Mouse (Mus musculus): Measurements from ENCODE around the gene Slc10a4. TPM values are rescaled to one million over a fixed set of nuclear protein-coding genes. Genes with fewer than 3 reads are reported as not detected.

Gene Slc10a4
- polyA plus RNA-seq, 2 experiments: 0.03 TPM; not detected in 1

DNA sequence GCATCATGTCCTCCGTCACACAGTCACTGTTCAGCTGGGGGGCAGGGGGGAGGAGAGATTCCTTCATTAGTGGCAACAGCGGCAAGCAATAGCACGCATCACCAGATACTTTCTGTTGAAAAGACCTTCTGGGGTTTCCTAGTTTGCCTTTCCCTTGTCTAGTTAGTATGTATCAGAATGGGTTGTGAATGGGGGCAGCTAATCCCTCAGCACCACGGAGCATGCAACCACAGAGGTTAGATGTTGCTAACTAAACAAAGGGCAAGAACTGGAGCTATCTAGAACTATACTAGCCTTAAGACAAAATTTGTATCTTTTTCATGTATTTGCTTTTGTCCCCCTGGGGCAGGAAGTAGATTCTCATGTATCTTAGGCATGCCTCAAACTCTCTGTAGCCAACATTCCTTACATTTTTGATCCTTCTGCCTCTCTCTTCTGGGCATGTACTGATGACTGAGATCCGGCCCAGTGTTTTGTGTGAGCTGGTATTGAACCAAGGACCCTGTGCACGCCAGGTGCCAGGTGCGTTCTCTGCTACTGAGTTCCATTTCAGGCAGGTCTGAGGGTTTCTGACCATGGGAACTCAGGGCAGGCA lies 41.1 kb downstream of the Slc10a4 start:
- H3K27ac ChIP-seq: no peak overlapping the region
- WGBS (ENCODE audit: insufficient replicate concordance): 84% methylated on average over 7 of the region's 7 CpGs
- no peak for ATAC-seq (ENCODE audit: insufficient read depth)
- H3K9me3 ChIP-seq (ENCODE audit: control insufficient read depth, low read length): no peaks in the 10 kb centered on the region
- TF ChIP-seq CTCF (IDR thresholded peaks at IDR 0.05; ENCODE audit: low read depth): no peak
- TF ChIP-seq EP300 (IDR thresholded peaks at IDR 0.05; ENCODE audit: low read depth): no peak
- no peak overlapping the region for H3K4me2 ChIP-seq (ENCODE audit: low read depth)
- H3K9ac ChIP-seq (replicated peaks): no peak overlapping the region
- H3K4me1 ChIP-seq (replicated peaks; ENCODE audit: control insufficient read depth in 2 of 2, insufficient read depth in 2 of 2, low read length in 1 of 2): no peaks in the 10 kb centered on the region
- peaks cover 78% of the 10 kb centered on the region for H3K36me3 ChIP-seq (replicated peaks; ENCODE audit: control insufficient read depth, insufficient read depth, low read depth)
- DNase-seq (ENCODE audit: low read depth in 3 of 3, low spot score in 3 of 3): no peak
- no peaks in the 10 kb centered on the region for H3K27me3 ChIP-seq (ENCODE audit: control insufficient read depth, insufficient read depth, low read length)
- H3K4me3 ChIP-seq (ENCODE audit: insufficient read depth in 1 of 2, low read depth in 2 of 2, low read length in 2 of 2): no peak overlapping the region

DNA sequence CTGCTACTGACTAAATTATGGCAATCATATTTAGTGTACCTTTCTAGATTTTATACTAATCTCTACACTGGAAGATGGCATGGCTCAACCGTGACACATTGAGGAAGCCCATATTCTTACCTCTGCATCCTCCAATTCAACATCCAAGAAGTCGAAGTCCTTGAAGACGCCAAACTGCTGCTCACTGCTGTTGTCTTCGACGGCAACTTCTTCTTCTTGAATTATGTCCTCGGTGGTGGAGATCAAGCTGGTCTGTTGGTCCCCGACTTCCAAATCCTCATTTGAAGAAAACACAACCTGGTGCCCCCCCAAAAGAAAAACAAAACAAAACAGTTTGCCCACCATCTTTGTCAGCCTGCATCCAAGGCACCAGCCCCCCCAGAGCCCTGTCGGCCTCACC lies 47.2 kb downstream of the Slc10a4 start:
- H3K4me3 ChIP-seq (ENCODE audit: insufficient read depth in 1 of 2, low read depth in 2 of 2, low read length in 2 of 2): no peak overlapping the region
- H3K27ac ChIP-seq: no peak overlapping the region
- H3K36me3 ChIP-seq (replicated peaks; ENCODE audit: control insufficient read depth, insufficient read depth, low read depth): peaks cover 81% of the 10 kb centered on the region
- no peak for DNase-seq (ENCODE audit: low read depth in 3 of 3, low spot score in 3 of 3)
- no peak overlapping the region for H3K9ac ChIP-seq (replicated peaks)
- no peaks in the 10 kb centered on the region for H3K9me3 ChIP-seq (ENCODE audit: control insufficient read depth, low read length)
- H3K27me3 ChIP-seq (ENCODE audit: control insufficient read depth, insufficient read depth, low read length): no peaks in the 10 kb centered on the region
- no peak for ATAC-seq (ENCODE audit: insufficient read depth)
- no peaks in the 10 kb centered on the region for H3K4me1 ChIP-seq (replicated peaks; ENCODE audit: control insufficient read depth in 2 of 2, insufficient read depth in 2 of 2, low read length in 1 of 2)
- no peak overlapping the region for H3K4me2 ChIP-seq (ENCODE audit: low read depth)
- no peak for TF ChIP-seq CTCF (IDR thresholded peaks at IDR 0.05; ENCODE audit: low read depth)
- TF ChIP-seq EP300 (IDR thresholded peaks at IDR 0.05; ENCODE audit: low read depth): no peak
- 87% methylated on average over 8 of the region's 8 CpGs for WGBS (ENCODE audit: insufficient replicate concordance)

DNA sequence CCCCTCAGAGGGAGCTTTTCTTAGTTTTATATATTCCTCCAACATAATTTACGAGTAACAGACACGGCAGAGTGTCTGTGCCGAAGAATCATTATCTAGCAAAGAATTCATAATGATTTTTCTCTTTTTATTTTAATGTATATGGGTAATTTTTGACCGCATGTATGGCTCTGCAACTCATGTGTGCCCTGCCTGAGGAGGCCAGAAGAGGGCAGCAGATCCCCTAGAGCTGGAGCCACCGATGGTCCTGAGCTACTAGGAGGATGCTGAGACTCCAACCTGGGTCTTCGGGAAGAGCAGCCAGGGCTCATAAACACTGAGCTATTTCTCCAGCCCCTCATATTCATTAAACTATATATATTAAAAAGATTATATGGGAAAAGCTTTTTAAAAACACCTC lies 49.8 kb downstream of the Slc10a4 start:
- H3K27ac ChIP-seq: no peak overlapping the region
- no peak for ATAC-seq (ENCODE audit: insufficient read depth)
- peak; percentile 72 for TF ChIP-seq CTCF (IDR thresholded peaks at IDR 0.05; ENCODE audit: low read depth)
- TF ChIP-seq EP300 (IDR thresholded peaks at IDR 0.05; ENCODE audit: low read depth): no peak
- H3K4me2 ChIP-seq (ENCODE audit: low read depth): no peak overlapping the region
- no peak for DNase-seq (ENCODE audit: low read depth in 3 of 3, low spot score in 3 of 3)
- 85% methylated on average over 6 of the region's 6 CpGs for WGBS (ENCODE audit: insufficient replicate concordance)
- no peaks in the 10 kb centered on the region for H3K9me3 ChIP-seq (ENCODE audit: control insufficient read depth, low read length)
- no peak overlapping the region for H3K4me3 ChIP-seq (ENCODE audit: insufficient read depth in 1 of 2, low read depth in 2 of 2, low read length in 2 of 2)
- no peaks in the 10 kb centered on the region for H3K4me1 ChIP-seq (replicated peaks; ENCODE audit: control insufficient read depth in 2 of 2, insufficient read depth in 2 of 2, low read length in 1 of 2)
- H3K9ac ChIP-seq (replicated peaks): no peak overlapping the region
- H3K27me3 ChIP-seq (ENCODE audit: control insufficient read depth, insufficient read depth, low read length): no peaks in the 10 kb centered on the region
- H3K36me3 ChIP-seq (replicated peaks; ENCODE audit: control insufficient read depth, insufficient read depth, low read depth): peaks cover 65% of the 10 kb centered on the region

DNA sequence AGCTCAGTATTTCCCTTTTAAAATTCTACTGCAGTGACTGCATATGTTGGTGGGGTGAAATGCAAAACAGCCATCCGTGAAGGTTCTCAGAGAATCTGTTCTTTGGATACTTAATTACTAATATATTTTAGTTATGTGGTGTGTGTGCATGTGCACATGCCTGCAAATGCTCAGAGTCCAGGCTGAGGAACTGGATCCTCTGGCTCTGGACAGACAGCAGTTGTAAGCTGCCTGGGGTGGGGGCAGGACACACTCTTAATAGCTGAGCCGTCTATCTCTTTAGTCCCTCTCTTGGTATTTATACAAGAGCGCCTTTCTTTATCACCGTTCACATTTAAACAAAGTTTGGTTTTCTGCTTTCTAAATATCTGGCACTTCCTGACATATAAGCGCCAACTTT lies 50.3 kb downstream of the Slc10a4 start:
- TF ChIP-seq CTCF (IDR thresholded peaks at IDR 0.05; ENCODE audit: low read depth) (no peak), EP300 (IDR thresholded peaks at IDR 0.05; ENCODE audit: low read depth) (no peak)
- 91% methylated on average over 5 of the region's 5 CpGs for WGBS (ENCODE audit: insufficient replicate concordance)
- Histone ChIP-seq H3K27ac (no peak overlapping the region), H3K27me3 (ENCODE audit: control insufficient read depth, insufficient read depth, low read length) (no peaks in the 10 kb centered on the region), H3K36me3 (replicated peaks; ENCODE audit: control insufficient read depth, insufficient read depth, low read depth) (peaks cover 60% of the 10 kb centered on the region), H3K4me3 (ENCODE audit: insufficient read depth in 1 of 2, low read depth in 2 of 2, low read length in 2 of 2) (no peak overlapping the region), H3K4me2 (ENCODE audit: low read depth) (no peak overlapping the region), H3K9ac (replicated peaks) (no peak overlapping the region), H3K4me1 (replicated peaks; ENCODE audit: control insufficient read depth in 2 of 2, insufficient read depth in 2 of 2, low read length in 1 of 2) (no peaks in the 10 kb centered on the region), H3K9me3 (ENCODE audit: control insufficient read depth, low read length) (no peaks in the 10 kb centered on the region)
- DNase-seq (ENCODE audit: low read depth in 3 of 3, low spot score in 3 of 3): no peak
- ATAC-seq (ENCODE audit: insufficient read depth): no peak

DNA sequence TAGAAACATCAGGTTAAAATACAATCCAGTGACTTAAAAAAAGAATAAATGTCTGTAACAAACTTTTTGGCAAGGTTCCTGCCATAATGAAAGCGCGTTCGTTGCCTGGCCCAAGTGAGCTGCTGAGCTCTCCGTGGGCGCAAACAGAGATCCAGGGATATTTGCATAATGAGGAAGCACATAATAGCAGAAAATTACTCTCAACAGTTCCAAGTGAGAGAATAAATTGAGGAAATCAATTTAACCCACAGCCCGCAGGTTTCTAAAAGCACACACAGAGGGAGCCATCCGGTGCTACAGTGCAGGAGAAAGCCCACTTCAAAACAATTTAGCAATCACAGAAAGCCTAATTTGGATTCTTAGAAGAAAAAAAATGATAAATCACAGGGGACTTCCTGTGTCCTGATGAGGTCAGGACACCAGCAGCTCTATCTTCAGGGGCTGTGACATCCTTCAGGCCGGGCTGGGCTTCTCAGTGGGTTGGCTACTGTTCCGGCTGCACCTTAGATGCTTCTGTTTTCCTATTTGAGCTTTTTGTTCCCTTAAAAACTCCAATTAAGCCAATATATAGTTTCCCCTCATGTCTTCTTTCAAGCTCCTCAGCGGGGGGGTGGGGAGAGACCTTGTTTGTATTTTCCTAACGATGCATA lies 54.9 kb downstream of the Slc10a4 start:
- Histone ChIP-seq H3K27me3 (ENCODE audit: control insufficient read depth, insufficient read depth, low read length) (no peaks in the 10 kb centered on the region), H3K9me3 (ENCODE audit: control insufficient read depth, low read length) (no peaks in the 10 kb centered on the region), H3K4me1 (replicated peaks; ENCODE audit: control insufficient read depth in 2 of 2, insufficient read depth in 2 of 2, low read length in 1 of 2) (no peaks in the 10 kb centered on the region), H3K27ac (no peak overlapping the region), H3K4me3 (ENCODE audit: insufficient read depth in 1 of 2, low read depth in 2 of 2, low read length in 2 of 2) (no peak overlapping the region), H3K4me2 (ENCODE audit: low read depth) (no peak overlapping the region), H3K9ac (replicated peaks) (no peak overlapping the region), H3K36me3 (replicated peaks; ENCODE audit: control insufficient read depth, insufficient read depth, low read depth) (peaks cover 44% of the 10 kb centered on the region)
- DNase-seq (ENCODE audit: low read depth in 3 of 3, low spot score in 3 of 3): no peak
- TF ChIP-seq EP300 (IDR thresholded peaks at IDR 0.05; ENCODE audit: low read depth): no peak
- no peak for TF ChIP-seq CTCF (IDR thresholded peaks at IDR 0.05; ENCODE audit: low read depth)
- 89% methylated on average over 11 of the region's 11 CpGs for WGBS (ENCODE audit: insufficient replicate concordance)
- ATAC-seq (ENCODE audit: insufficient read depth): no peak

Other genes with a start within 250 kb of the Slc10a4 start
- 1.4 and 1.9 TPM in 2 replicates for gene Tec, start 138.4 kb upstream of the Slc10a4 start, polyA plus RNA-seq (2012; rRNA removed)
- gene Tec, start 138.4 kb upstream of the Slc10a4 start, polyA plus RNA-seq (2014; fragmentation: Nextera tagmentation; extraction: Ambion mirVana): 3.3 TPM in 2 replicates
- gene Slain2, start 92.6 kb upstream of the Slc10a4 start, polyA plus RNA-seq (2012; rRNA removed): 3.8 and 4.5 TPM in 2 replicates
- gene Slain2, start 92.6 kb upstream of the Slc10a4 start, polyA plus RNA-seq (2014; fragmentation: Nextera tagmentation; extraction: Ambion mirVana): 5.4 and 6.0 TPM in 2 replicates
- gene Gm10135, start 32.2 kb upstream of the Slc10a4 start, polyA plus RNA-seq (2012; rRNA removed): not detected in 2 replicates
- not detected in 2 replicates for gene Gm10135, start 32.2 kb upstream of the Slc10a4 start, polyA plus RNA-seq (2014; fragmentation: Nextera tagmentation; extraction: Ambion mirVana)
- gene Fryl, start 249.7 kb downstream of the Slc10a4 start, polyA plus RNA-seq (2012; rRNA removed): 15.4 and 22.1 TPM in 2 replicates
- gene Fryl, start 249.7 kb downstream of the Slc10a4 start, polyA plus RNA-seq (2014; fragmentation: Nextera tagmentation; extraction: Ambion mirVana): 41.8 and 46.7 TPM in 2 replicates

All from liver, embryonic 14.5 days (tissue).